Mouse (Mus musculus) adipose tissue, adult 10 weeks (tissue): ENCODE results near the gene Hebp1. TPM values are rescaled to one million over a fixed set of nuclear protein-coding genes. Genes with fewer than 3 reads are reported as not detected.

Experiments
- polyA plus RNA-seq: library from polyadenylated mRNA; stranded (reverse); fragments of 350-450 nt; fragmentation: Illumina TruSeq; extraction: RNeasy Lipid Tissue Mini Kit (QIAGEN cat#74804); gene quantifications from one replicate; pipeline ENCODE4 v1.2.3, GENCODE M21; 2014; ENCODE audit warnings: low read depth, low replicate concordance

Hebp1 gene
- polyA plus RNA-seq = 94.0 TPM

GRCm38 (mm10) chr6:135197921-135198532 is at the start of gene Hebp1, which contains the start of gene Fam234b:
Gene Hebp1, minus strand, starts transcription at chr6:135198022.
Gene Fam234b, plus strand, starts transcription at chr6:135197977.

GRCm38 (mm10) chr6:135118183-135118582 is 79.6 kb downstream of the Hebp1 start, which contains the start of gene Gprc5d:
Gene Gprc5d, minus strand, starts transcription at chr6:135118283.

Other genes starting within 250 kb of the Hebp1 start
- 3.3 TPM for gene Apold1, start 216.3 kb downstream of the Hebp1 start, polyA plus RNA-seq
- gene Ddx47, start 186.4 kb downstream of the Hebp1 start, polyA plus RNA-seq = 43.3 TPM
- gene Gprc5a, start 132.4 kb downstream of the Hebp1 start, polyA plus RNA-seq = 6.2 TPM
- not detected for gene Gprc5d, start 79.7 kb downstream of the Hebp1 start, polyA plus RNA-seq
- gene Fam234b, start within 50 bp of the Hebp1 start, polyA plus RNA-seq = 16.9 TPM
- gene Gsg1, start 56.3 kb upstream of the Hebp1 start, polyA plus RNA-seq = 69.1 TPM
- gene Pbp2, start 112.4 kb upstream of the Hebp1 start, polyA plus RNA-seq = 4.2 TPM
- gene Emp1, start 164.5 kb upstream of the Hebp1 start, polyA plus RNA-seq = 182 TPM